8 mouse cellular contexts compared by ENCODE assay signal in the genomic region with DNA sequence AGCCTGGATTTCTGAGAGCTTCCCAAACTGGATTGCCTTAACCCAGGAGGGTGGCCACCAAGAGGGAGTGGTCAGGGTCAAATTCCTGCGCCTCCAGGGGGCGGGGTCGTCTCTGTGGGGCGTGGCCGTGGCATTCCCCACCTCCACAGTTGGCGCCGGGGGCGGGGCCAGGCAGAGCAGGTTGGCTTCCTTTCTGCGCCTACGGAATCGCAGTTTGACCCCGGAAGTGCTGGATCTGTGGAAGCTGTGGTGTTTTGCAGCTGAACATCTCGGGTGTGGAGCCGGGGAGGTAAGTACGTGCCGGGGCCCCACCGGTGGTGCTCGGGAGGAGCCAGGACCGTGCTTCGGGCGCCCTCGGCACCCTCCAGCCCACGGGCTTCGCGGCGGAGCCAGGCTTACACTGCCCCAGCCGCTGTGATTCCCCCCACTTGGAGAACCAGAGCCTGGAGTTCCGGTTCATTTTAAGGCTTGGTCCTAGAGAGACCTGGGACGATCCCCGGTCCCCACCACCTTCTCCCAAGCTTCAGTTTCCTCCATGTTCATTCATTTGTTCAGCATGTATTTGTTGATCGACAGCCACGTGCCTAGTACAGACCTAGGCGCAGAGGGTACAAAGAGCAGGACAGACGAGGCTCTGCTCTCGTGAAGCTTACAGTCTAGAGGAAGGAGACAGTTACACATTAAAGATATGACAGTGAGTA. TPM values are rescaled to one million over a fixed set of nuclear protein-coding genes. Genes with fewer than 3 reads are reported as not detected.
DNase-seq lines count a peak whose midpoint lies in the region; ATAC-seq and TF ChIP-seq lines count a peak whose summit lies in the region.

Ascc2 (plus strand) TSS at position 214 of the 701 bp plus-strand sequence.

- H3K4me3 ChIP-seq in G1E (ENCODE audit: low read depth, low read length) = peak within 1 kb of the TSS; percentile 87
- H3K4me3 ChIP-seq in forebrain, postnatal 0 days (ENCODE audit: low read depth, low read length) = peak within 1 kb of the TSS; percentile 71
- H3K4me3 ChIP-seq in lung, embryonic 15.5 days = peak within 1 kb of the TSS; percentile 71

- H3K4me1 ChIP-seq in G1E (ENCODE audit: insufficient read depth, low read depth, low read length) = peaks cover 41% of the 10 kb centered on the region
- peaks cover 7% of the 10 kb centered on the region; the same call in 1 of the 2 replicates for H3K4me1 ChIP-seq in forebrain, postnatal 0 days (ENCODE audit: insufficient read depth)
- peaks cover 20% of the 10 kb centered on the region for H3K4me1 ChIP-seq in lung, embryonic 15.5 days

- ATAC-seq in G1E (ENCODE audit: extremely low read depth, insufficient number of reproducible peaks, low FRiP score, poor library complexity, severe bottlenecking) = peak; percentile 82
- ATAC-seq in forebrain, postnatal 0 days = peak; percentile 95
- ATAC-seq in lung, embryonic 15.5 days (ENCODE audit: borderline replicate concordance, extremely low read depth, low FRiP score, low TSS enrichment) = peak; percentile 94

- peak within 1 kb of the TSS; percentile 75 for H3K9ac ChIP-seq in forebrain, postnatal 0 days
- H3K9ac ChIP-seq in lung, embryonic 15.5 days = peak within 1 kb of the TSS; percentile 59

- H3K9me3 ChIP-seq in G1E (replicated peaks) = no peaks in the 10 kb centered on the region
- H3K9me3 ChIP-seq in forebrain, postnatal 0 days (ENCODE audit: low read length) = no peaks in the 10 kb centered on the region
- no peaks in the 10 kb centered on the region for H3K9me3 ChIP-seq in lung, embryonic 15.5 days

- peaks cover 6% of the 10 kb centered on the region for H3K27me3 ChIP-seq in G1E (ENCODE audit: insufficient read depth, low read length)
- H3K27me3 ChIP-seq in forebrain, postnatal 0 days (ENCODE audit: insufficient read depth, low read length) = no peaks in the 10 kb centered on the region
- no peaks in the 10 kb centered on the region for H3K27me3 ChIP-seq in lung, embryonic 15.5 days

- WGBS in forebrain, postnatal 0 days = under 1% methylated on average over 35 of the region's 35 CpGs
- 1% methylated on average over 35 of the region's 35 CpGs for WGBS in lung, embryonic 15.5 days

- no peak for TF ChIP-seq CTCF in G1E (IDR thresholded peaks at IDR 0.05; ENCODE audit: low read depth, low read length)
- TF ChIP-seq CTCF in forebrain, postnatal 0 days (IDR thresholded peaks at IDR 0.05; ENCODE audit: low read depth) = peak; percentile 38

- H3K4me2 ChIP-seq in forebrain, postnatal 0 days (ENCODE audit: low read depth) = peak within 1 kb of the TSS; percentile 69
- H3K4me2 ChIP-seq in lung, embryonic 15.5 days = peak within 1 kb of the TSS; percentile 64

- peak within 1 kb of the TSS; percentile 83 for H3K27ac ChIP-seq in forebrain, postnatal 0 days (ENCODE audit: low read depth, low read length)
- peak within 1 kb of the TSS; percentile 63 for H3K27ac ChIP-seq in lung, embryonic 15.5 days

- peaks cover 37% of the 10 kb centered on the region for H3K36me3 ChIP-seq in G1E (replicated peaks)
- 0 out of 2 replicates have a peak, but pooled peaks cover 6% of the 10 kb centered on the region for H3K36me3 ChIP-seq in forebrain, postnatal 0 days (ENCODE audit: insufficient read depth)
- 0 out of 2 replicates have a peak, but pooled peaks cover 4% of the 10 kb centered on the region for H3K36me3 ChIP-seq in lung, embryonic 15.5 days

- peak; percentile 79 for DNase-seq in G1E (ENCODE audit: low spot score)
- DNase-seq in cerebellum, adult 18-20 months = peak; percentile 85 to 86
- DNase-seq in forebrain, postnatal 0 days = peak; percentile 82
- peak; percentile 98 for DNase-seq in heart, postnatal 4 days
- peak; percentile 80 to 83 for DNase-seq in layer of hippocampus, adult 8-10 months (ENCODE audit: low spot score in 2 of 2)
- peak; percentile 91 for DNase-seq in ovary, adult 18-20 months (ENCODE audit: low spot score)
- peak; percentile 88 for DNase-seq in thymus, postnatal 0 days (ENCODE audit: low spot score)

RNA-seq across cellular contexts. Expression of gene Ascc2, which starts in this region (rescaled TPM):
- total RNA-seq in G1E (2014; fragmentation: Nextera tagmentation) = 27.8 and 28.4 TPM in 2 replicates
- 22.0 and 22.8 TPM in 2 replicates for total RNA-seq in G1E (2017)
- polyA plus RNA-seq in G1E (2012) = 52.0 and 53.0 TPM in 2 replicates
- total RNA-seq in forebrain, postnatal 0 days (2014; rRNA removed) = 14.5 and 17.3 TPM in 2 replicates
- polyA plus RNA-seq in forebrain, postnatal 0 days (2015; fragmentation: Nextera tagmentation; extraction: Ambion mirVana) = 12.0 and 14.3 TPM in 2 replicates
- 10 to 100 TPM; 17.0 to 18.3 TPM for total RNA-seq in heart, postnatal 4 days (2021)
- 10 to 100 TPM; 23.2 to 28.2 (median 24.6) TPM for total RNA-seq in layer of hippocampus, adult 8-10 months (2022)
- polyA plus RNA-seq in lung, embryonic 15.5 days (2015; fragmentation: Nextera tagmentation; extraction: Ambion mirVana) = 32.6 and 35.1 TPM in 2 replicates
- polyA plus RNA-seq in thymus, postnatal 0 days (2015; fragmentation: Nextera tagmentation; extraction: Ambion mirVana) = 27.3 and 27.4 TPM in 2 replicates

Comparison
In these comparisons a context has a peak if more than half of its experiments do, and no peak if none do; other contexts are left out.
1. Peak in every context shown above with its lines: DNase-seq, ATAC-seq, H3K4me3 ChIP-seq and H3K27ac ChIP-seq.